Mouse (Mus musculus) duodenum, adult 2 months (tissue): ENCODE data around the gene Zfp652. TPM values are rescaled to one million over a fixed set of nuclear protein-coding genes. Genes with fewer than 3 reads are reported as not detected.

Experiments
- polyA plus RNA-seq: library from polyadenylated mRNA; depleted of rRNA; stranded (reverse); fragments of >200 nt; gene quantifications from 2 replicates; pipeline ENCODE4 v1.2.3, GENCODE M21; 2012; ENCODE audit warnings: low replicate concordance; rRNA removed

Gene Zfp652
- 20.0 TPM in 2 replicates for polyA plus RNA-seq

GRCm38 (mm10) chr11:95712563-95713224, at the start of gene Zfp652:
TSS of gene Zfp652 (plus strand) at chr11:95712673.

GRCm38 (mm10) chr11:95666529-95667149, 45.8 kb upstream of the Zfp652 start, which contains the start of gene Phb:
TSS of gene Phb (plus strand) at chr11:95666957.

GRCm38 (mm10) chr11:95723287-95723686, 10.8 kb downstream of the Zfp652 start, which contains the start of gene B130006D01Rik:
TSS of gene B130006D01Rik (plus strand) at chr11:95723587.

GRCm38 (mm10) chr11:95824071-95824876, 111.8 kb downstream of the Zfp652 start, which contains the start of gene Phospho1:
TSS of gene Phospho1 (plus strand) at chr11:95824499.

GRCm38 (mm10) chr11:95837059-95837458, 124.6 kb downstream of the Zfp652 start, which contains the start of gene Gngt2:
TSS of gene Gngt2 (plus strand) at chr11:95837216.

GRCm38 (mm10) chr11:95842074-95842681, 129.7 kb downstream of the Zfp652 start, which contains the start of gene Abi3:
TSS of gene Abi3 (minus strand) at chr11:95842476.

Other genes with a start within 250 kb of the Zfp652 start
- 0.36 and 0.45 TPM in 2 replicates for gene Nxph3, start 198.1 kb upstream of the Zfp652 start, polyA plus RNA-seq
- 5.6 and 8.4 TPM in 2 replicates for gene Ngfr, start 124.9 kb upstream of the Zfp652 start, polyA plus RNA-seq
- 79.3 and 118 TPM in 2 replicates for gene Phb, start 45.7 kb upstream of the Zfp652 start, polyA plus RNA-seq
- 0.02 TPM in 1 of 2 replicates, not detected in the other for gene B130006D01Rik, start 10.9 kb downstream of the Zfp652 start, polyA plus RNA-seq
- gene Phospho1, start 111.8 kb downstream of the Zfp652 start, polyA plus RNA-seq = 448 and 683 TPM in 2 replicates
- gene Gngt2, start 124.5 kb downstream of the Zfp652 start, polyA plus RNA-seq = 0.74 and 4.5 TPM in 2 replicates
- 37.9 and 75.9 TPM in 2 replicates for gene Abi3, start 129.8 kb downstream of the Zfp652 start, polyA plus RNA-seq
- 60.2 and 69.6 TPM in 2 replicates for gene B4galnt2, start 202.2 kb downstream of the Zfp652 start, polyA plus RNA-seq